Mouse (Mus musculus) lung, embryonic 14.5 days (tissue): ENCODE measurements around the gene Tgfbr2. TPM values are rescaled to one million over a fixed set of nuclear protein-coding genes. Genes with fewer than 3 reads are reported as not detected.

Experiments
- ATAC-seq: fragments of 200-750 bp; cut with Nextera tagmentation; 2 replicates; pipeline ENCODE4 v1.8.0; 2017; ENCODE audit warnings: mild to moderate bottlenecking, moderate TSS enrichment, moderate library complexity; ENCODE audit not compliant: insufficient read depth
- DNase-seq: peaks from one replicate; pipeline ENCODE4 v3.0.0-alpha.2; 2015
- H3K27ac ChIP-seq: fragments of 300-500 bp; sonication (generic); 2 replicates; pipeline ENCODE4 v1.5.1; 2014; ENCODE audit warnings: low read depth, mild to moderate bottlenecking, moderate library complexity
- H3K27me3 ChIP-seq: fragments of 300-500 bp; sonication (generic); 2 replicates; pipeline ENCODE4 v1.6.1; 2014; ENCODE audit warnings: low read length, control low read depth; ENCODE audit not compliant: insufficient read depth
- H3K36me3 ChIP-seq: fragments of 300-500 bp; sonication (generic); 2 replicates; pipeline ENCODE4 v1.6.1; 2014; ENCODE audit warnings: control low read depth; ENCODE audit not compliant: insufficient read depth
- H3K4me1 ChIP-seq: fragments of 300-500 bp; sonication (generic); 2 replicates; pipeline ENCODE4 v1.6.1; 2014; ENCODE audit warnings: antibody characterized with exemption, control low read depth; ENCODE audit not compliant: insufficient read depth
- H3K4me2 ChIP-seq: fragments of 300-500 bp; sonication (generic); 2 replicates; pipeline ENCODE4 v1.6.1; 2014; ENCODE audit warnings: mild to moderate bottlenecking
- H3K4me3 ChIP-seq: fragments of 300-500 bp; sonication (generic); 2 replicates; pipeline ENCODE4 v1.5.1; 2014; ENCODE audit warnings: low read depth, low read length
- H3K9ac ChIP-seq: fragments of 300-500 bp; sonication (generic); 2 replicates; pipeline ENCODE4 v1.6.1; 2014
- H3K9me3 ChIP-seq: fragments of 300-500 bp; sonication (generic); 2 replicates; pipeline ENCODE4 v1.6.1; 2016; ENCODE audit warnings: low read depth, low read length, control low read depth
- CTCF ChIP-seq: IDR thresholded peaks from 2 replicates; pipeline ENCODE4 v1.5.1; 2016; ENCODE audit warnings: antibody characterized with exemption, low read depth
- WGBS: fragments of 180-500 bp; shearing (Covaris S2); extraction: QIAGEN DNeasy Blood & Tissue Kit; methylation state at CpG from one replicate; pipeline ENCODE4 v1.1.7; 2014; 5-methylcytosine and 5-hydroxymethylcytosine counted together
- polyA plus RNA-seq: library from polyadenylated mRNA; unstranded; fragments of >200 nt; fragmentation: Nextera tagmentation; extraction: Ambion mirVana; gene quantifications from 2 replicates; pipeline ENCODE4 v1.2.1, GENCODE M21; 2014

Tgfbr2 gene
- polyA plus RNA-seq, 1 experiment from 2014 or later, result 51.3 TPM

DNA sequence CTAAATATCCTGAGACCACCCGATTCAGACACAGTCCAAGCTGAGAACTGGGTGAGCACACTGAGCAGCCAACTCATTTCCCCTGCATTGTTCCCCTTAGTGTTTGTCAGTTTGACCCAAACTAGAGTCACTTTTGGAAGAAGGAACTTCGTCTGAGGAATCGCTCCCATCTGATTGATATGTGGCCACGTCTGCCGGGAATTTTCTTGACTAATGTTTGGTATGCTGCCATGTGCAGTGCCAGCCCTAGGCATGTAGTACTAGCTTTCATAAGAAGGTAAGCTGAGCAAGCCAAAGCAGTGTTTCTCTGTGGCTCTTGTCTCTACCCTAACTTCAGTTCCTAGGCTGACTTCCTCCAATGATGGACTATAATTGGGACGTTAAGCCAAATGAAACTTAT, 7.9 kb upstream of the Tgfbr2 start:
- ATAC-seq (no peak), DNase-seq (no peak)
- 83% methylated on average over 6 of the region's 6 CpGs for WGBS
- no peaks in the 10 kb centered on the region for H3K36me3 ChIP-seq
- H3K27me3 ChIP-seq, result no peaks in the 10 kb centered on the region
- H3K4me2 ChIP-seq, result no peak overlapping the region
- H3K27ac ChIP-seq, result no peak overlapping the region
- H3K9me3 ChIP-seq, result no peaks in the 10 kb centered on the region
- no peaks in the 10 kb centered on the region for H3K4me1 ChIP-seq
- no peak overlapping the region for H3K9ac ChIP-seq
- no peak overlapping the region for H3K4me3 ChIP-seq
- no peak for TF ChIP-seq CTCF

DNA sequence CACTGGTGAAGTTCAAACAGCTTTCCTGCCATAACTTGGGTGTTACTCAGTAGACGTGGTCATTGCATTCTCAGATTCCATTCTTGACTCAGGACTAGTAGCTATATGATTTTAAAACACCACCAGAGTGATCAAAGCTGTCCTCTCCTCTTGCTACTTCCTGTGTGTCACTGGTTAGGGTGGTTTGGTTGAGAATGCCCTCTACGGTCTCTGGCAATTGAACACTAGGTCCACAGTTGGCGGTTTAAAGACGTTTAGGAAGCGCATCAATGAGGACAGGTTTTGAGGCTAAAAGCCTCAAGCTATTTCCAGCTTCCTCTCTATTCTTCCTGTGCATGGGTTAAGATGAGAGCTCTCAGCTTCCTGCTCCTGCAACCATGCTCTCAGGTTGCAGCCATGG, 6.4 kb upstream of the Tgfbr2 start:
- 87% methylated on average over 5 of the region's 5 CpGs for WGBS
- H3K27ac ChIP-seq, result no peak overlapping the region
- TF ChIP-seq CTCF, result no peak
- no peak overlapping the region for H3K9ac ChIP-seq
- H3K9me3 ChIP-seq, result no peaks in the 10 kb centered on the region
- H3K4me1 ChIP-seq, result no peaks in the 10 kb centered on the region
- H3K4me3 ChIP-seq, result no peak overlapping the region
- H3K36me3 ChIP-seq, result no peaks in the 10 kb centered on the region
- DNase-seq (no peak), ATAC-seq (no peak)
- H3K4me2 ChIP-seq, result no peak overlapping the region
- no peaks in the 10 kb centered on the region for H3K27me3 ChIP-seq

DNA sequence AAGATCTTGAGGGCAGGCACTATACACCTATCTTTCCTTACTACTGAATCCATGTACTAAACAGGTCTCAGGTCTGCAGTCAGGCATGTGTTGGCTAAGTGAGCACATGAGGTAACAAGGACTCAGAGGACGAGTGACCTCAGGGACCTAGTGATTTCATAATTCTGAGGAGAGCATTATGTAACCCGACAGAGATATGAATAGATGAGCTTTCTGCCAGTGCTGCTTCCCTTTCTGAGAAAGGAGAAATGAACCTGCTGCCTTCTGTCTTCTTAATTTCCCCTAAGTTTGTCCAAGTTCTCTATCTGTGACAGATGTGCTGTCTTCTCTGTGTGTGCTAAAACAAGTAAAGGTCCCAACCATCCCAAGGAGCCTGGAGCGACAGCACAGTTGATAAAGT, 3.0 kb upstream of the Tgfbr2 start:
- no peaks in the 10 kb centered on the region for H3K9me3 ChIP-seq
- WGBS, result 65% methylated on average over 3 of the region's 3 CpGs
- no peaks in the 10 kb centered on the region for H3K27me3 ChIP-seq
- 0 out of 2 replicates have a peak, but pooled peaks cover 5% of the 10 kb centered on the region for H3K4me1 ChIP-seq
- DNase-seq (no peak), ATAC-seq (no peak)
- H3K36me3 ChIP-seq, result no peaks in the 10 kb centered on the region
- H3K27ac ChIP-seq, result no peak overlapping the region
- no peak for TF ChIP-seq CTCF
- H3K4me2 ChIP-seq, result no peak overlapping the region
- H3K9ac ChIP-seq, result no peak overlapping the region
- no peak overlapping the region for H3K4me3 ChIP-seq

DNA sequence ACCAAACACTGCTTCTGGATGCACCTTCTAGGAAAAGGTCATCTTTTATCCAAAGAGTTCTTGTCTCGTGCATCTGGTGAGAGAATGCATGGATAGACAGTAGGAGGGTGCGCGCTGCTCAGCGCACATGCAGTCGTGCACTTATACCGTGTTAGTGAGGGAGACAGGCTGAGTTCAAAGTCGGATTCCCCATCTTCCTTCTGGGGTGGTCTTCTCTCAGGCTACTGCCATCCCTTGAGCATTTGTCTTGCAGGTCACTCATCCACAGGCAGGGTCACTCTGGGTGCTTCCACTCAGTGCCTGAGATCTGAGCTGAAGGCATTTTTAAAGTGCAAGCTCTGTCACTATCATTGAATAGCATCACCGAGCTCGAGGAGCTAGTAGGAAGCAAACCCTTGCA, 1.9 kb upstream of the Tgfbr2 start:
- DNase-seq (no peak), ATAC-seq (no peak)
- 80% methylated on average over 9 of the region's 9 CpGs for WGBS
- Histone ChIP-seq H3K4me3 (no peak overlapping the region), H3K27me3 (no peaks in the 10 kb centered on the region), H3K4me2 (no peak overlapping the region), H3K9me3 (no peaks in the 10 kb centered on the region), H3K27ac (no peak overlapping the region), H3K9ac (no peak overlapping the region), H3K36me3 (no peaks in the 10 kb centered on the region), H3K4me1 (peaks cover 12% of the 10 kb centered on the region)
- no peak for TF ChIP-seq CTCF

DNA sequence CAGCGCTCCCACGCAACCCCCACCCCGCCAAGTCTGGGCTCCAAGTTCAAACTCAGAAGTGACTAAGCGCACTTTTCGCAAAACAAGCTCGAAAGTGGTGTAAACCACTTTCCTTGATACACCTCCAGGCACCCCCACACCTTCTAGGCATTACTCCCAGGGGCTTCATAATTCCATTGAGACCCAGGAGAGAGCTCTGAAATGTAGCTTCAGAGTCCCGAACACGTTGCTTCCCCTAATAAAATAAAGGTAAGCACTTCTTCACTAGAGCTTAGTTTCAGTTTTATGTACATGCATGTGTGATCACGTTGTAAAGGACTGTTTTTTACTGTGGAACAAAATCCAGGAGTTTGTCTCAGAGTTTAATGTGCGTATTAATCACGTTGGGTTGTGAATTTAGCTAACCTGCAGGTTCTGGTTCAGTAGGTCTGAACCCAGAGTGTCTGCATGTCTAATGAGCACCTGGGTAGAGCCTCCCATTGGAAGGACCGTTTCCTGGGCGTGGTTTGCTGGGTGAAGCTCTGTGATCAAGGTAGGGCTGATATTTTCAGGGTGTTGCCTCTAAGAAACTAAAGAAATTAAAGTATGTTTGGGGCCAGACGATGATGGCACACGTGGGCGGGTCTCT, 442 bp upstream of the Tgfbr2 start:
- Histone ChIP-seq H3K9me3 (no peaks in the 10 kb centered on the region), H3K4me3 (peak overlapping the region; percentile 86), H3K9ac (peak overlapping the region; percentile 98), H3K4me1 (peaks cover 18% of the 10 kb centered on the region), H3K27me3 (no peaks in the 10 kb centered on the region), H3K4me2 (peak overlapping the region; percentile 81), H3K36me3 (0 out of 2 replicates have a peak, but pooled peaks cover under 1% of the 10 kb centered on the region), H3K27ac (peak overlapping the region; percentile 99)
- ATAC-seq, result no peak; the same call in 1 of the 2 replicates
- WGBS, result 8% methylated on average over 16 of the region's 16 CpGs
- TF ChIP-seq CTCF, result no peak
- peak; percentile 57 for DNase-seq

DNA sequence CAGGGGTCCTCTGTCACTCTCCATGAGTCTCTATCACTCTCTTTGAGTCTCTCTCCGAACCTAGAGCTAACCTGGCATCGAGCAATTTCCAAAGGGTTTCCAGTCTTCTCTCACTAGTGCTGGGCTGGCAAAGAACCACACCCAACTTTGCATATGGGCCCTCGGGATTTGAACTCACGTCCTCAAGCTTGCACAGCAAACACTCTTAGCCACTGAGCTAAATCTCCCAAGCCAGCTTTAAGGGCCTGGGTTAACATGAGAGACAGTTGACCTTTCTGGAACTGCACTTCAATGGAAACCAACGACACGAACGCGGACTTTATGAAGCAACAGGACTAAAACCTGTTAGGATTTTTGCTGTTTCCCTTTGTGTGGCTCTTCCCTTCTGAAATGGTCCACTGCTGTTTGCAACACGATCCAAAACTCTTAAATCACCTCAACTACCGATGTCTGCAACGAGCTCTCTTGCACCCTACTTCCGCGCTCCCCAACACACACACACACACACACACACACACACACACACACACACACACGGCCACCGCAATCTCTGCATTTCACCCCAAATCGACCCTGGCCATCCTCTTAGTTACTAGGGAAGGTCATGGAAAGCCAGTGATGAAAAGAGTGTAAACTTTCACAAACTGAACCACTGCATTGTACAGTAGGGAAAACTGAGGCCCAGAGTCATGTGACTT, 1.5 kb downstream of the Tgfbr2 start:
- Histone ChIP-seq H3K4me3 (peak overlapping the region; percentile 86), H3K36me3 (0 out of 2 replicates have a peak, but pooled peaks cover 3% of the 10 kb centered on the region), H3K27me3 (no peaks in the 10 kb centered on the region), H3K9me3 (no peaks in the 10 kb centered on the region), H3K9ac (peak overlapping the region; percentile 98), H3K4me1 (peaks cover 21% of the 10 kb centered on the region), H3K27ac (peak overlapping the region; percentile 99), H3K4me2 (peak overlapping the region; percentile 81)
- ATAC-seq, result no peak
- no peak for TF ChIP-seq CTCF
- 59% methylated on average over 16 of the region's 16 CpGs for WGBS
- peak; percentile 46 for DNase-seq

DNA sequence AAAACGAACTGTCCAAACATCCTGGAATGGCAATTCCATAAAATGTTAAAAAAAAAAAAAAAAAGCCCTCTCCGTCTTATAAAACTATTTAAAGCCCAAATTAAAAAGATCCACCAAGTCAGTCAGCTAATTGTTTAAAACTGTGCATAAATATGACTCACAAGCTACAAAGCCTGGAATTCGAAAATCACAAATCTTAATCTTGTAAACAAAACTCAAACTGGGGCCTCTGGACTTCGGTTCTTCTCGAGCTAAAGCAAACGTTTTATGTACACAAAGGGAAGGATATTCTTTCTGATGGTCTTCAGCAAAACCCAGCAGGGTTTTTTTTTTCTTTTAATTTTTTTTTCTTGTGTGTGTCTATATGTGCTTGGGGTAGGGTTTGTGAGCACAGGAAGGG, 2.1 kb downstream of the Tgfbr2 start:
- Histone ChIP-seq H3K36me3 (0 out of 2 replicates have a peak, but pooled peaks cover 3% of the 10 kb centered on the region), H3K27me3 (no peaks in the 10 kb centered on the region), H3K4me3 (peak overlapping the region; percentile 86), H3K9me3 (no peaks in the 10 kb centered on the region), H3K4me1 (peaks cover 21% of the 10 kb centered on the region), H3K9ac (peak overlapping the region; percentile 98; the same call in 1 of the 2 replicates), H3K27ac (peak overlapping the region; percentile 99), H3K4me2 (peak overlapping the region; percentile 81)
- no peak for TF ChIP-seq CTCF
- ATAC-seq, result no peak
- DNase-seq, result peak; percentile 66
- 17% methylated on average over 6 of the region's 6 CpGs for WGBS
